Mouse (Mus musculus) layer of hippocampus, postnatal 36 days (tissue): ENCODE data around the gene Rcn3. TPM values are rescaled to one million over a fixed set of nuclear protein-coding genes. Genes with fewer than 3 reads are reported as not detected.
"Not testable (repeated sequence)": the region's sequence is repeated elsewhere in the genome, so short reads cannot be mapped to it uniquely, and the experiment has no call there.

ENCODE experiments used
- DNase-seq, 2 experiments: peaks; one replicate each; pipeline ENCODE4 v3.0.0; 2022
- total RNA-seq, 2 experiments: library from RNA; stranded (reverse); gene quantifications; 2 replicates each; pipeline ENCODE4 v1.2.3; 2021

Gene Rcn3
- total RNA-seq, 2 experiments from 2014 or later, result 6.2 to 6.9 TPM

DNA sequence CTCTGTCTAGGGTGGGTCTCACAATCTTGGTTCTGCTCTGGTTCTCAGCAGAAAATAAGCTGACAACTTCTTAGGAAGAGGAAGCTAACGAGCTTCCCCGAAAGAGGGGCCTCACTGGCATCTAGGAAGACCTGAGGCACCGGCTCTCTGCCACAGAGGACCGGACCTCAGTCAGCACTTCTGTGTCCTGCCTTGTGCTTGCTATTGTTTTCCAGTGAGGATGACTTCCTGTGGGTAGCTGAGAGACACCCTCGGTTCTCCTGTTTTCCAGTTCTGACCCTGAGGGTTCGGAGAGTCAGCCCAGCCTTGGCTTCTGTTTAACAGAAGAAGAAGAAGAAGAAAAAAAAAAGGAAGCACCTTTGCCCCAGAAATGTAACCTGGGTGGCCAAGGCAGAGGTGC, 5.5 kb upstream of the Rcn3 start:
- no peak for DNase-seq

DNA sequence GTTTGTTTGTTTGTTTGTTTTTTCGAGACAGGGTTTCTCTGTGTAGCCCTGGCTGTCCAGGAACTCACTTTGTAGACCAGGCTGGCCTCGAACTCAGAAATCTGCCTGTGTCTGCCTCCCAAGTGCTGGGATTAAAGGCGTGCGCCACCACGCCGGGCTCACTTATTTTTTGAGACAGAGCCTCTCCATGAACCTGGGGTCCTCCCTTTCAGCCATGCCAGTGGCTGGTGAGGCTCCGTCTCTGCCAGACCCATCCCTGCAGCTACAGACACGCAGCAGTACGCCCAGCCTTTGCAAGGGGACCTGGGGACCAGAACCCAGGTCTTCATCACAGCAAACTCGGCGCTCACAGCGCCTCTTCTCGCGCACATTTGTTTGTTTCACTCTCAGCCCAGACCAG, 3.9 kb upstream of the Rcn3 start:
- DNase-seq, result not testable (repeated sequence)

DNA sequence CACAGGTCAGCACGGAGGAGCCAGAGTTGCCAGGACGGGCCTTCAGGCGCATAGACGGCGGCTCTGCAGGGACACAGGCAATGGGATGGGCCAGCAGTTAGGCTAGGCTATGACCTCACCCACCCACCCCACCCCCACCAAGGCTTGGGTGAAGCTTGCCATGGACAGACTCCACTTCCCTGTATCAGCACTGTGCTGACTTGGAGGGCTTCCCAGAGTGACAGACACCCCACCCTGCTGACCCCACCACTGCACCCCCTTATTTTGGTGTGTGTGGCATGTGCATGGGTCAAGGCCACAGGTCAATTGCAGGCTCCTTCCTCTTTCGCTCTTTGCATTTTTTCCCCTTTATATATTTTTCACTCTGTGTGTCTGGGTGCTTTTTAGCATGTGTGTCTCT, 3.3 kb upstream of the Rcn3 start:
- no peak for DNase-seq

DNA sequence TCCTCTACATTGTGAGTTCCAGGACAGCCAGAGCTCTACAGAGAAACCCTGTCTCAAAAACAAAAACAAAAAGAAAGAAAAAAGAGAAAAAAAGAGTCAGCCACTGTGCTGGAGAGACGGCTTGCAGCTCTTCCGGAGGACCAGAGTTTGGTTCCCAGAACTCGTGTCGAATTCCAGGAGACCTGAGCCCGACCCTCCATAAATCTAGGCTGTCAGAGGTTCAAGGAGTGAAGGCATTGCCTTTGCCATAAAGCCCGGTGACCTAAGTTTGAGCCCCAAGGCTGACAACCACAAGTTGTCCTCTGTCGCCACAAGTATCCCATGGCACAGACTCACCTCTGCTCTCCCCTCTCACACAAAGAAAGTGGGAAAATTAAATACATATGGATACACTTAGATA, 2.1 kb upstream of the Rcn3 start:
- DNase-seq, result no peak

DNA sequence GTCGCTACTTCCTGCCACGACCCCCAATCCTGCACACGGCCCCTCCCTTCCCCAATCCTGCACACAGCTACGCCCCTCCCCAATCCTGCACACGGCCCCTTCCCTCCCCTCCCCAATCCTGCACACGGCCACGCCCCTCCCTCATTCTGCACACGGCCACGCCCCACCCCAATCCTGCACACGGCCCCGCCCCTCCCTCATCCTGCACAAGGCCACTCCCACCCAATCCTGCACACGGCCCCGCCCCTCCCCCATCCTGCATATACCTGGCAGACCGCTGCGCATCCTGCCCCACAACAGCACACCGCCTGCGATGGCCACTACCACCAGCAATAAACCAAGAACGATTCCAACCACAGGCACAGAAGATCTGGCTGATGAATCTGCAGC, 1.5 kb upstream of the Rcn3 start:
- DNase-seq, result no peak

DNA sequence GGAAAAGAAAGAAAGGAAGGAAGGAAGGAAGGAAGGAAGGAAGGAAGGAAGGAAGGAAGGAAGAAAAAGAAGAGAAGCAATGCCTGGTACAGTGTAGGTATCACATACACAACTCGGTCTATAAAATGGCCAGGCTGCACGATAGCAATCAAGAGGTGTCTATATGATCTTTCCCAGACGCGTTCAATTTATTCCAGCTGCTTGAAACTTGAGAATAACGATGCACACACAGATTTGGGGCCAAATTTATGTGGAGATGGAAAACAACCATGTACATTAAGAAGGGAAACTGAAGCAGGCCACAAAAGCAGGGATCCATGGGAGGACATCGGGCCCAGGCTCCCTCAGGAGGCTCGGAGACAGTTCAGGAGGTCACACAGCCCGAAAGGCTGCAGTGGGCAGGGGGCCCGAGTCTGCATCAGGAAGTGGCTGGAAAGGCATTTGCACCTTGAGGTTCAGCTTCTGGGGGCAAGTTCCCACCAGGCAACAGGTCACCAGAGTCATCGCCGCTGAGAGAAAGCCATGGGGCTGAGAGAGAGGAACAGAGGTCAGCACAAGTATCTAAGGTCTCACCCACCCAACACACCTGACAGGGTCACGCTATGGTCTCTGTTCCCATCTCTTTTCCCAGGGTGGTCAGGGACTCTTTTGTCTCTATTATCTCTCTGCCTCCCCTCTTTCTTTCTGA, 951 bp upstream of the Rcn3 start:
- no peak for DNase-seq

DNA sequence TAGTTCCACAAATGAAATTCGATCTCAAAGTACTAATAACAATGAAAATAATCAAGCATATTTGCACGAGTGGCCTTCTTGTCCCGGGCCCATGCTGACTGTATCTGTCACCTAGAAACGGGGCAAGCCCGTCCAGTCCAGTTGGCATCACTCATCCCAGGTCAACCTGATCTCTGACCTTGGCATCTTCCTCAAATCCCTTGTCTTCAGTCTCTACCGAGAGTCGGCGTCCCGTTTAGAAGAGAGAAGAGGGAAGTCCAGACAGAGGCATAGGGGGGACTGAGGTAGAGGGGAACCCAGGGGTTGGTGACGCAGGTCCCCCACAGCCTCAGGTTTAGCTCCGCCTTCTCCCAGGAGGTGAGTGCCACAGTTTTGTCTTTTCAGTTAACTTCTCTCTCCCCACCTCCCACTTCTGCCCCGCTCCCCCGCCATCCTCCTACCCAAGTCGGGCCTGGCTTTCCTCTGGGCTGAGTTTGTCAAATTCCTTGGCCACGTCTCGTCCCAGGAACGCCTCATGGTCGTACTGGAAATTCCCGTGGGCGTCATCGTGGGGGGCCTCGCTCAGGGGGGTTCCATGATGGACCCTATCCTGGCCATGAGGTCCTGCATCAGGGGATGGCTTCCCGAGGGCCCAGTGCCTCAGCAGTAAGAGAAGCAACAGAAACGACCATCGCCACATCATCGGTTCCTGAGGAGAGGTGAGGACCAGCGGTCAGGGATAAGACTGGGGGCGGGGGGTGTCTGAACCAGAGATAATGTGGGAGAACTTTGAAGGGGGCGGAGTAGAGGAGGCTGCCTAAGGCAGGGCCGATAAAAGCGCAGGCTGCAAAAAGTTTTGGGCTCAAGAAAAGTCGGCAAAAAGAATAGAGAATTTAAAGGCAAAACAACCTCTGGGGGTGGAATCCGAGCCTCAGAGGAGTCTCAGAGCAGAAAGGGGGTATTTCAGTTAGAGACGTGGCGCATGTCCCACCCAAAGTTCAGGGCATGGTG, 725 bp downstream of the Rcn3 start:
- no peak for DNase-seq

DNA sequence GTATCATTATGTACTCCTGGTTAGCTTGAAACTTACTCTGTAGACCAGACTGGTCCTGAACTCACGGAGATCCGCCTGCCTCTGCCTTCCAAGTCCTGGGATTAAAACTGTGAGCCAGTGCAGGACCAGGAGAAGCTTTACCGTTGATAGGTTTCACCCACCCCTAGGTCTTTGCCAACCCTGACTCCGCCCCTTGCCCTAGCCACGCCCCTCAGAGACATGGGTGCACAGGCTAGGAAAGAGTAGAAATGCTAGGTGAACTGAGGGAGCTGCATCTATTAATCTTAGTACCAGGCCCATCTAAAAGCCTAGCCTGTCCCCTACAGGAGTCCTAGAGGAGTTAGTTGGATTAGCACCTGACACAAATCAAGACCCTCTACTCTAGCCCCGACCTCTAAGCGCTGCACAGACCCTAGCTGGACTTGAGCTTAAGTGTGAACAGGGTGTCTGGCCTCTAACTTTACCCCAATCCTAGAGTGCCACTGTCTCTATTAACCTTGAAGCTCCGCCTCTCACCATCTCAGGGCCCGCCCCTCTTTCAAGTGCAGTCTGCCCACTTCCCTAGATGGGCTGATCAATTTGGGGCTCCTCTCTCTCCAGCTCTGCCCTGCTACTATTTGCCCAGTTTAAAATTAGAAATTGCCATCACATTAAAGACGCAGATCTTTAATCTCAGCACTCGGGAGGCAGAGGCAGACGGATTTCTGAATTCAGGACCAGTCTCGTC, 1.6 kb downstream of the Rcn3 start:
- no peak for DNase-seq

DNA sequence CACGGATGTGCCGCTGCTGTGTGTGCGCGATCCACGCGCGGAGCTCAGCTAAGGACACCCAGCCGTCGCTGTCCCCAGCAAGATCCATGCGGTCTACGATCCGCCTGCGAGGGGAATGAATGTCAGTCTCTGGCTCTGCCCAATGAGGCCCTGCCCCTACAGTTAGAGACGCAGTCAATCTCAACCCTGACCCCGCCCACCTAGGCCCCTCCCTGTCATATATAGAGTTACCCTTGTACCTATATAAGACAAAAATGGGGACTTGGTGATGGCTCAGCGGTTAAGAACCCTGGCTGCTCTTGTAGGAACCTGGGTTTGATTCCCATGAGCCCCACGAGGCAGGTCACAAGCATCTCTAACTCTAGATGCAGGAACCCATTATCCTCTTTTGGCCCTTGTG, 3.4 kb downstream of the Rcn3 start:
- no peak for DNase-seq

DNA sequence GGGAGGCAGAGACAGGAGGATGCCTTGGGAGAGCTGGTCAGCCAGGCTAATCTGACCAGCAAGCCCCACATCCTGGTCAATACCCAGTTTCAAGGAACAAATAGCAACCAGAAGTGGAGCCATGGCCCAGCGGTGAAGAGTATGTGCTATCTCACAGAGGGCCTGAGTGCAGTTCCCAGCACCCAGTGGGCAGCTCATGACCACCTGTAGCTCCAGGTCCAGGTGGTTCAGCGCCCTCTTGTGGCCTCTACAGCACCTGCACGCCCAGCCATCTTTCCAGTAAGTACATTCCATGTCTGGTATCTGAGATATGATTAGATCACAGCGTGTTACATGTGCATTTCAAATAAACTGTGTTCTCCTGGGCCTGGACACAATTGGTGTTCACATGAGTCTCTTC, 5.9 kb downstream of the Rcn3 start:
- no peak for DNase-seq

DNA sequence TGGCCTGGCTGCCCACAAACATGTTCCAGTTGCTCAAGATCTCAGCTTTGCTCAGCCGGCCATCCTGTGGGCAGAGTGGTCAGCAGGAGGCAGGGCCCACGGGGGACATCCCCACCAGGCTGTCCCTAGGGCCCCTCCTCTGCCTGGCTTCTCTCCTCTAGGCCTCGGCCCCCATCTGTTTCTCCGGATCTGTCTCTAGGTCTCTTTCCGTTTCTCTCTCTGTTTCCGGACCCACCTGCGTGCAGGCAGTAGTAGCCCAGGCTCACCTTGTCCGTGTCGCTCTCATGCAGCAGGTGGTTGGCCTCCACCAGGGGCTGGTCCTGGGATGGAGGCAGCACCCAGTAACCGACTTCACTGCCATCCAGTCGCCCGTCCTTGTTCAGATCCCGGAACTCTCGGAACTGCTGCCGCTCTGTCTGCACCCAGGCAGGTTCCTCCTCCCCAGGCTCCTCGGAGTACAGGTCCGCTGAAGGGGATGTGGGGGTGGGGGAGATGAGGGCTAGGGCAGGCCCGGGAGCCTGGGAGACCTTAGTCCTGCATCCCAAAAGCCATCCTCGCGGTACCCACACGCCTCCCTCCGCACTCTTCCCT, 8.6 kb downstream of the Rcn3 start:
- DNase-seq, result no peak

DNA sequence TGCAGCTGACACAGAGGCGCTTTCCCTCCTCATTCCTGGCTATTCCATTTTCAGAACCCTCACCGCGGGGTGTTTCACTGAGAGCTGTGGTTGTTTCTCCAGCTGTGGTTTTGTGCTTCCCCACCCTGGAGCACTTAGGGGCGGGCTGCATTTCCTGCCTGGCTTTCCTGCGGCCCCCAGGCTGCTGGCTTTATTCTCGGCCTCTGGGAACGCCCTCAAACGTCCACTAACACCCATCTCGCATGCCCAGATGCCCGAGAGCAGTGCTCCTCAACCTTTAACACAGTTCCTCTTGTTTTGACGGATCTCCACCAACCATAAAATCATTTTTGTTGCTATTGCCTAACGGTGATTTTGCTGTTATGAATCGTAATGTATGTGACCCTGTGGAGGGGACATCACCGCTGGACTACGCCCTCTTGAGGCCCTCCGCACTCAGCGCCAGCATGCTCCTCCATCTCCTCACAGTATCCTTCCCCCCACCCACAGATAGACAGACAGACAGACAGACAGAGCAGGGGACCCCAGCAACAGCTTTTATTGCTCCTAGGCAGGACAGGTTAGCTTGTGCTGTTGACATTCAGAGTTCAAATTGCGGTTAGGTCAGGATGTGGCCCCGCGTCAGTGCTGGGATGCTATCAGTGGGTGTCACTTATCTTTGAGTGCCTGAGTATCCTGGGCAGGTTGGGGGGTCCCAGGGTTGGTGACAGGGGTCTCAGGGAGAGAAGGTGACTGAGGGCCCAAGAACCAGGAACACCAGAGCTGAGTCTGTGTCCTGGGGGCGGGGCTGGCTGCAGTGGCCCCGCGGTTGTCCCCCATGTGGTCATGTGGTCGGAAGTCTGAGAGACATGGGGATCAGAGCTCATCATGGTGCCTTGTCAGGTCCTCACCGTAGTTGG, 9.4 kb downstream of the Rcn3 start:
- no peak for DNase-seq

DNA sequence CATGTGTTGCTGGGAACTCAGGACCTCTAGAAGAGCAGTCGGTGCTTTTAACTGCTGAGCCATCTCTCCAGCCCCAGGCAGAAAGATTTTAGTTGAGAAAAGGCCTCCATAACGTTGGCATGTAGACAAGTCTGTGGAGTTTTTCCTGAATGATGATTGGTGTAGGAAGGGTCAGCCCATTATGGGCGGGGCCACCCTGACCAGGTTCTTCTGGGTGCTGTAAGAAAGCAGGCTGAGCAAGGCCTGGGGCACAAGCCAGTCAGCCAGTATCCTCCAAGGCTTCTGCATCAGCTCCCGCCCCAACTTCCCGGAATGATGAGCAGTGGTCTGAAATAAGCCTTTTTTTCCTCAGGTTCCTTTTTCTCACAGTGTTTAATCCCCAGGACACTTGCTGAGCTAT, 11.0 kb downstream of the Rcn3 start:
- DNase-seq, result no peak

DNA sequence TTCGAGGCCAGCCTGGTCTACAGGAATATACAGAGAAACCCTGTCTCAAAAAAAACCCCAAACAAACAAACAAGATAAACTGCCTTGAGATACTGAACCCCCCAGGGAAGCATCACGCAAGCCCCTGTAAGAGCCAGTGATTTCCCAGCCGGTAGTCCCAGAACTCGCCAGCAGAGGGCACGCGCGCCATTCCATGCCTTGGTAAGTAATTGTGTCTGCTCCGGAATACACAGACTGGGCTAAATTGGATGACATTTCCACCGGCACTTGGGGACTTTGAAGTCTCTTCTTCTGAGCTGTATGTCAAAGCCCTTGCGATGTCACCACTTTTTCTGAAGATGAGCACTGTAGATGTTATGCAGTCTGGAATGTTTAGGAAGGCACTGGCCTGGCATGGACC, 12.2 kb downstream of the Rcn3 start:
- peak; percentile 87 to 89 for DNase-seq

DNA sequence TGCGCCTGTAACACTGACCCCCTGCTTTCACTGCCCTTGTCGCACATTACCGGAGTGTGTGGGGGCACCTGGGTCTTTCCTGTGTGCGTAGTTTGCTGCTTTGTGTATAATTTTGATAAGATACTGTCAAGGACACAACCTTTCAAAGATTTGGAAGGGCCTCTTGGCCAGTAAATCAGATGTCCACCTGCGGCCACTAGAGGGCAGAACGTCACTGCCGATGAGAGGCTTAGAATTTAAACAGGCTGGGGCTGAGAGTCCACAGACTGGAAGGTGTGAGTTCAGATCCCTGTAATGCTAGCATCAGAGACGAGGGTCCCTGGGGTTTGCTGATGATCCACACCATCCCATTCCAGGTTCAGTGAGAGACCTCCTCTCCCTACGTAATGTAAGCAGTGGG, 13.5 kb downstream of the Rcn3 start:
- peak; percentile 38 to 41 for DNase-seq

DNA sequence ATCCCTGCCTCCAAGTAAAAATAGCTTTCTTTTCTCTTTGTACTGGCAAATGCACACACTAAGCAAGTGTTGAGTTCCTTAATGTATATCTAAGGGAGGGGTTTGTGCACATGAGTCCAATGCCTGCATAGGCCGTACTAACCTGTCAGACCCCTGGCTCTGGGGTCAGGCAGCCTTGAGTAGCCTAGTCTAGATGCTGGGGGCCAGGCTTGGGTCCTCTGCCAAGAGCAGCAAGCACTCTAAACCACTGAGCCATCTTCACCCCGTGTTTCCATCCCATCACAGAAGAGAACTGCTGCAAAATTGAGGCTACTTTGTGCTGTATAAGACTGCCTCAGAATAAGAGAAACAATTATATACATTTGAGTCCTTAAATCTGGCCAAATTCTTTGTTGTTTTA, 14.2 kb downstream of the Rcn3 start:
- no peak for DNase-seq

DNA sequence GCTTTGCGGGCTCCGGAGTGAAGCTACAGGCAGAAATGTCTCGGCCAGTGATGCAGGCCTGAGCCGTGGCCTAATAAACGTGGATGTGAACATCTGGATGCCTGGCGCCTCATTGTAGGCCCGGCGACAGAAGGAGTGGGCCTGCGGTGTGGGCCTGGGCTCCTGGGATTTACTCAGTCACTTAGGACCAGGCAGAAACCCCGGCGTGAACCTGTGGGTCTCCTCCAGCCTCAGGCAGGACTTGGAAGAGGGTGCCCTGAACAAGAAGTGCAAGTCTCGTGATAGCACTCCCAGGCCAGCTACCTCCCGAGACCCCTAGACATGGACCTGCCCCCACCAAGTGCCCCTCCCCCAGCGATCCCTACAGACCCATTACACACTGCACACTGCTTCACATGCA, 14.7 kb downstream of the Rcn3 start:
- DNase-seq, result no peak

DNA sequence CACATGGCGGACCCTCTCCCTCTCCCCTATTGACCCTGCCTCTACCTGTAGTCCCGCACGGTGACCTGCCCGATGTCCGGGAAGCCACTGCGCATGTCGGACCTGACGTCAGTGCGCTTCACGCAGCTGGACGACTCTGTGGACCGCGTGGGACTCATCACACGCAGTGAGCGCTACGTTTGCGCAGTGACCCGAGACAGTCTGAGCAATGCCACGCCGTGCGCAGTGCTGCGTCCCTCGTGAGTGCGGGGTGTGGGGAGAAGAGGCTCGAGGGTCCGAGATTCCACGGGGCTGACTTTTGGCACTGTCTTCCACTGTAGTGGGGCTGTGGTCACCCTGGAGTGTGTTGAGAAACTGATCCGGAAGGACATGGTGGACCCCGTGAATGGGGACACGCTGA, 15.5 kb downstream of the Rcn3 start:
- no peak for DNase-seq

DNA sequence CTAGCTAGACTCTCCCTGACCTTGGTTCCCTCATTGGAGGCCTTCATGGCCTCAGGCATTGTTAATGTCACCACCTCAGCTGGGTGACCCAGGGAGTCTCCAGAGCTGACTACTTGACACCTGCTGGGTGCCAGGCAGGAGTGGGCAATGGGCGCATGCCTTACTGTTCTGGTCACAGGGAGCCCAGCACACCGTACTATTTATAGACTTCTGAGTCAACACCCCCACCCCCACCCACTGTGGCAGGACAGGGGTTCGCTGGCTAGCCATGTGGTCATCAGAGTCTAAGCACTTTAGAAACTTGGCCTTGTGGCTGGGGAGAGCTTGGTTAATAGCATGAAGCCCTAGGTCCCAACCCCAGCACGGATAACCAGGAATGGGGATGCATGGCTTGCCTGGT, 16.6 kb downstream of the Rcn3 start:
- DNase-seq, result no peak

DNA sequence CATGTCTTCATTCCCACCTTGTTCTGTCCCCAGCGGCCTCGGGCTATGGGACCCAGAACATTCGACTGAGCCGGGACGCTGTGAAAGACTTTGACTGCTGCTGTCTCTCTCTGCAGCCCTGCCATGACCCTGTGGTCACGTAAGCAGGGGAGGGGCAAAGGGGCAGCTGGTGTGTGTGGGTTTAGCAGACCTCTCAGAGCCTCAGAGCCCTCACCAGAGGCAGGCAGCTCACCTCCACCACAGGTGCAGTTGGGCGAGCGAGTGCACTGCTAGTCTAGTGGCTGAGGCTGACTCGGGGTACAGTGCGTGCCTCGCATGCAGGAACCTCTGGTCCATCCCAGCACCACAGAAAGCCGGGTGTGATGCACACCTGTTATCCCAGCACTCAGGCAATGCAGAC, 18.1 kb downstream of the Rcn3 start:
- DNase-seq, result no peak

DNA sequence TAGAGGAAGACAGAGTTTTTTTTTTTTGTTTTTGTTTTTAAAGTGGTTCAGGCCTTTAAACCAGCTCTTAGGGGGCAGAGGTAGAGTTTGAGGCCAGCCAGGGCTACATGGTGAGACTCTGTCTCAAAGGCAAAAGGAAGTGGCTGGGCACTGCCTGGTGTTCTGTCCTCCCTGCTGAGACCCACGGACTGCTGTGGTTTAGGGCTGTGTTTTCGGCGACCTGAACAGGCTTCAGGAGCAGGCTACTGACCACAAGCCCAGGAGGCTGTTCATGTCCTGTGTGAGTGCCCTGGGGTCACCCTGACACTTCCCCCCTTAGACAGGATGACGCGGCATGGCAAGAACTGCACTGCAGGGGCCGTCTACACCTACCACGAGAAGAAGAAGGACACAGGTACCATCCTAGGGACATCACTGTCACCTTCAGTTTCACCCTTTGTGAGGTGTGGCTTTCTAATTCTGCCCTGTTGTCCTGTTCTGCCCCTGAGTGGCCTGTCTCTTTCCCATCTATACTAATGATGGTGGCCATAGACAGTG, 18.8 kb downstream of the Rcn3 start:
- DNase-seq, result no peak

DNA sequence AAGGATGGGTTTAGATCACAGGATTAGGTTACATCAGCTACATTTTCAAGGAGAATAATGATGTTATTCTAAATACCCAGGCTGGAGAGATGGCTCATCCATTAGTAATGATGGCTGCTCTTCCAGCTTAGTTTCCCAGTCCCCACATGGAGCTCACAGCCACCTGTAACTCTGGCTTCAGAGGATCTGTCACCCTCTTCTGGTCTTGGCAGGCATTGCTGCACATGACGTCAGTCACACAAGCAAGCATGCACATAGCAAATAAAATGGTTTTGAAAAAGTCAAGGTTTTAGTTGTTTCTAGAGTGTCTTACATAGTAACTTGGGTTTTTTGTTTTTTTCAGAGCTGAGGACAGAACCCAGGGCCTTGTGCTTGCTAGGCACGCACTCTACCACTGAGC, 19.8 kb downstream of the Rcn3 start:
- DNase-seq, result no peak
